Mouse (Mus musculus) right cerebral cortex, postnatal 25 days (tissue): ENCODE data around the gene Ttll6.

Experiments
- DNase-seq: peaks from one replicate; pipeline ENCODE4 v3.0.0; 2022

Ttll6 gene

DNA sequence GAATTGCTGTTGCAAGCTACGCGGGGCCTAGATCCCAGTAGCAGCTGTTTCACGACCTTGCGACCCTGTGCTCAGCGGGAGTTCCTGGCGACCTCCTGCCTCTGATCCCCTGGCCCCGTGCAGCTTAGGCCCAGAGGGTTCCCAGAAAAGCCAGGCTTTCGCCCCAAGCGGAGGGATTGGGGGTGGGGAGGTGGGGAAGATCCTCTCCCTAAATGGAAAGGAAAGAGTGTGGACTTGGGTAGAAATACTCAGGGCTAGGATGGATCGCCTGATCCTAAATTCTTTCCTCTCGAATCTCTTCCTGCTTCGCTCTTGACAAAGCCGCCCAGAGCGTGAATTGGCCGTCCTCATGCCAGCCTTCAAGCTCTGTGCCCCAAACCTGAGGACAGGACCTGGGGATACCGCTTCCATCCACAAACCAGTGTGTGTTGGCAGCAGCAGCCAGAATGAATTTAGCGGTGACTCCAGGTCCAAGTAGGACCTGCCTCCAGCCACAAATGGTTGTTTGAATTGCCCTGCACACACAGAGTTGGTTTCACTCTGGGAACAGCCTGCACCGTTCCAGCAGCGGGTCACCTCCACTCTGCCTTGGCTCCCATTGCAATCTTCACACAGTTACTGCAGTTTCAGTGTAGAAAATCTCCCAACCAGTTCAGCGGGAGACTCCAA, 37.3 kb downstream of the Ttll6 start:
- DNase-seq, result no peak

DNA sequence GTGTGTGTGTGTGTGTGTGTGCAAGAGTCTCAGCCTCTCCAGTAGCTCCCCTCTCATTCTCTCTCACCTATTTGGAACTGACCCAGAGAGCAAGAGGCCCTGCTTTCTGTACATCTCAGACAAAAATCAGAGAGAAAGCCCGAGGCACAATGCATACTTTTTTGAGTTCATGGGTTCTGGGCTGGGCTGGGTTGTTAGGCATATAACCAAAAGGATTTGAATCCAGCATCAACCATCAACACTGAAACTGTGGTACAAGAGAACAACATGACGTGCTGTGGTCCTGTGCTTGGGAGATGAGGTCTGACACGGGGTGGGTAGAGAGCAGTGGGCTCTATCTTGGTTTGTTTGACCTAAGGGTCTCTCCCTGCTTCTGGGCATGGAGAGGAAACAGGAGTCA, 38.0 kb downstream of the Ttll6 start:
- no peak for DNase-seq

DNA sequence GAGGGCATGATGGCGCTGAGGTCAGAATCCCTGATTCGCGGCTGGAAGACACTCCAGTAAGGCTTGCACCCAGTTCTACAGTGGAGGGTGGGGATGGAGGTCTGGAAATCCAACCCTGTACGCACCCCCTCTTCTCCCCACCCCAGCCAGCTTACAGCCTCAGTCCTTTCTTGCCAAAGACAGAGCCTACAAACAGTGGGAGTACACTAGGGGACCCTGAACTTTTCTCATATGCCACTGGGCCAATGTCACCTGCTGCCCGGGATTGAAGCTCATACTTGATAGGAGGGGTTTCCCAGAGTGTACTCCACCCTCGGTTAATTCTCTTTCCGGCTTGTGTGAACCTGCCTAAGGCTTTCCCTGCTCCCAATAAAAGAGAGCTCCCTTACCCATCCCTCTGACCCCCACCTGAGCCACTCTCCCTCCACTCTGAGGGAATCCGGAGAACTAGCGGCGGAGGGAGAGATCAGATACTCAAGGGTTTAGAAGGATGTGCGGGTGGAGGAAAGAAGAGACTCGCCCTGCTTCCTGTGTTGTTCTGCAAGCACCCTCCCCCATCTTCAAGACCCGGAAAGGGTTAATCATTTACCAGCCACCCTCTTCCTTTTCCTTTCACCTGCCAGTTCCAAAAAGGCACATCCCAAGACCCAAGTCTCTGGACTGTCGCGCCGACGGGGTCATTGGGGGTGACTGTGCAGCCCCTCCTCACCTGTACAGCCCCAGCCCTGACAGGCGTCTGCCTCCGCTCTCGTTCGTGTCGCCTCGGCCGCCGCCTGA, 39.1 kb downstream of the Ttll6 start:
- DNase-seq, result no peak

DNA sequence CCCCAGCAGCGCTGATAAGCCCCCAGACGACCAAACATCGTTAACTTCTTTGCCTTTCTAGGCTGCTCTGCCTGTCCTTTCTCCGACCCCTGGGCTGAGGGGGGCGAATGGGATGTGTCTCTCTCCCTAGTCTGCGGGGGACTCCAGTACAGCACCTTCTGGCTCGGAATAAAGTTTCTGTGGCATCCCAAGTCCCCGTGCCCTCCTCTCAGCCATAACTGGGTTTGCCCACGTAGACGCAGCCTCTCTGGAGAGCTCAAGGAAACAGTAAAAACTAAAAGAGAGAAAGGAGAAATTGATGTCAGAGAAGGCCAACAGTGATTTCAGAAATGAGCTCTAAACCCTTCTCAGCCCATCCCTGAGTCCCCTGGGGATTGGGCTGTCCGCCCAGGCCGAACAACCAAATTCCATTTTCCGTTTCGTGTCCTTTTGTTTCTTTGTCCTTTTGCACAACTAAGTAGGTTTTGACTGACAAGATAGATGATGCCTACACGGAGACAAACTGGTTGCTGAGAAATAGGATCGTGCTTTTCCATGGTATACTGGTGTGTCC, 39.8 kb downstream of the Ttll6 start:
- DNase-seq, result no peak

DNA sequence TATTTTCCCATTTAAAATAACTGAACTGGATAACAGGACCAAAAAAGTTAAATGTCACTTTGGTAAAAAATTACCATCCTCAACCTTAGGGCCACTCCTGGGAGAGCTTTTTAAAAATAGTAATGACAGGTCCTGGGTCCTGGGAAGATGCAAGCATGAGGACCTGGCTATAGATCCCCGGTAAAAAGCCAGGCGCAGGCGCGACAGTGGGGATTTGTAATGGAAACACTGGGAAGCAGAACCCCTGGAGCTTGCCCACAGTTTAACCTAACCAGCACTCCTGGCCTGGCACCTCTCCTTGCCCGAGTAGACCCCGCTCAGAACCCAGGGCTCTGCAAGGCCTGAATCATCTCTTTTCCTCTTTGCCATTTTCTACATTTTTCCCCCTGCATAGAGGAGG, 41.3 kb downstream of the Ttll6 start:
- DNase-seq, result no peak

DNA sequence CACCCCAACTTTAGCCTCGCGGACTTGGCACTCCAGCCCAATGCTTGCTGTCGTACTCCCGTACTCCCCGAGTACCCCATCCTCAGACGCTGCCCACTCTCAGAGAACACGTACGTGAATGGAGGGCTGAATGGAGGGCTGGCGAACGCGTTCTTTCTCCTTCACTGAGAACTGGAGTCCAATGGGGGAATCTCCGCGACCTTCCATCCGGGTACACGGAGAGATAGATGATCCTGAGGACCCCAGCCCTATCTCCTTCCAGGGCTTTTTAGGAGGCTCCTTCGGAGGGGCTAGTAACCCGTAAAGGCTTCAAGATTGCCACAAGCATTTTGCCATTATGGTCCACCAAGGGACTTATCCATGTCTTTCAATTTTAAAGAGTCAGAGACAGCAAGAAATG, 41.9 kb downstream of the Ttll6 start:
- no peak for DNase-seq

DNA sequence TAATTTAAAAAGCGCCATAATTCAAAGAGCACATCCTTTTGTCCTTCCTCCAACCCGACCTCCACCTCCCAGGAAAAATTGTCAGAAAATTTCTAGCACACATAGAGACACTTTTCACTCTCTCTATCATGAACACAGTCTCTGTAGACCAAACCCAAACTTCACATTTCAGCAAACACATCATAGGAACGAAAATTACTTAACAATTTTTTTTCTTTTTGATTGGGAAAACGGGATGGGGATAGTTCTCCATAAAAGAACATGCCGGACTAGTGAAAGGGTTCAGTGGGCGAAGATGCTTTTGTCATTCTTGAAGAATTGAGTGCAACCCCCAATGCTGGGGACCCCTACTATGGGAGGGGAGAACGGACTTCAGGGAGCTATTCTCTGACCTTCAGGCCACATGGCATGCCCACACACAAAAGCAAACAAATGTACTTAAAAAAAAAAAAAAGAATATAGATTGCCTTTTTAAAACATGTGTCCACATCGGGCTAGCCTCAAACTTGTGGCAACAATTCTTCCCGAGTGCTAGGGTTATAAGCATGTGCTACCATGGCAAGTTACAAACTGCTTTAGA, 42.5 kb downstream of the Ttll6 start:
- DNase-seq, result no peak

DNA sequence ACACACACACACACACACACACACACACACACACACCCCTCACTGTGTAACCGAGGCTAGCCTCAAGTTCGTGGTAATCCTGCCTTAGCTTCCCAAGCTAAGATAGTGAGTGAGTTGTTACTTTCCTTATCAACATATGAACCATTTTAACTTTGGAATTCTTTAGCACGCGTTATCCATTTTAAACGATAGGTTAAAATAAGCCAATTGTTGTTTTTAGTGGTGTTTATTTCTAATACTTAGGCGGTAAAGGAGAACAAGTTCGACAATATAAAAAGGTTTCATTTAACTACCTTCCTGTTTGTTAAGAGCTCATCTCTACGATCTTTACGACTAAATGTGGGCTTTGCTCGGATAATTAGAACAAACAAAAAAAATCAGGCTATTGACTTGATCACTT, 43.3 kb downstream of the Ttll6 start:
- DNase-seq, result no peak

DNA sequence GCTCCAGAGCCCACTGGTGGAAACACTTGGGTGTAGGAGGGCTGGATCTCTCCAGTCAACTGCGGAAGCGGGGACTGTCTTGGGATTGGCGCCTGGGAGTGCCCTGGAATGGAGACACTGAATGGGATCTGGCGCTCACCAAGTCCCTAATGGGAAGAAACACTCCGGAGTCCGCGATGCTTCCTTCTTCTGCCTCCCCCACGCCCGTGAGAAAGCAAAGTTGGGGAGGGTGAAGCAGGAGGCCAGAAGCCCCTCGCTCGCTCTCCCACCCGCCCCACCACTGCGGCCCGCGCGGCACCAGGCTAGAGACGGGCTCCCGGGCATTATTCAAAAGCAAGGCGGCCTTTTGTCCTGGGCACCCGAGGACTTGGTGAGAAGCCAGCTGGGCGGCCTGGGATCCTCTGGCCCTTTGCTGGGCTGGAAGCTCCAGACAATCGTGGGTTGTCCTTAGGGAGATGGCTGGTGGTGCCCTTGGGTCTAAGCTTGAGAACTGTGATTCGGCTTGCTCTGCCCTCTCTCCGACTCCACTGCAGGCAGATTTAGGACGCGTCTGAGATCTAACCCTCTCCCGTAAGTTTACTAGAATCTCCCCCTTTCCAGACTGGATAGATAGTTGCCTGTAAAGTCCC, 44.1 kb downstream of the Ttll6 start:
- DNase-seq, result no peak

DNA sequence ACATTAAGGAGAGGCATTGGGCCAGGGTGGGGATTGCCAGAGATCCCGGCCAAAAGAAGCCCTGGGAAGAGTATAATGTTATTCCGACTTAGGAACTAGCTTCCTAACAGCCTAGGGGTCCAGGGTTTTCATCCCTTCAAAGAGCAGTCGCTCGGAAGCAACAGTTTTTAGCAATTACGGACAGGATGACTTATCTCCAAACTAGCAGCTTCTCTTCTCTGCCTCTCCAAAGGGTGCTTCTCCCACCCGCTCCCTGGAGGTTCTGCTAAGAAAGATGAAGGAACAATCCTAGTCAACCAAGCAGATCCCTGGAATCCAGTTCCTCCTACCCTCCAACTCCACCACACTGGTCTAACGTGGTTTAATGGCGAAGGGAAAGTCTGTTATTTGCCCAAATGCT, 44.8 kb downstream of the Ttll6 start:
- DNase-seq, result no peak

DNA sequence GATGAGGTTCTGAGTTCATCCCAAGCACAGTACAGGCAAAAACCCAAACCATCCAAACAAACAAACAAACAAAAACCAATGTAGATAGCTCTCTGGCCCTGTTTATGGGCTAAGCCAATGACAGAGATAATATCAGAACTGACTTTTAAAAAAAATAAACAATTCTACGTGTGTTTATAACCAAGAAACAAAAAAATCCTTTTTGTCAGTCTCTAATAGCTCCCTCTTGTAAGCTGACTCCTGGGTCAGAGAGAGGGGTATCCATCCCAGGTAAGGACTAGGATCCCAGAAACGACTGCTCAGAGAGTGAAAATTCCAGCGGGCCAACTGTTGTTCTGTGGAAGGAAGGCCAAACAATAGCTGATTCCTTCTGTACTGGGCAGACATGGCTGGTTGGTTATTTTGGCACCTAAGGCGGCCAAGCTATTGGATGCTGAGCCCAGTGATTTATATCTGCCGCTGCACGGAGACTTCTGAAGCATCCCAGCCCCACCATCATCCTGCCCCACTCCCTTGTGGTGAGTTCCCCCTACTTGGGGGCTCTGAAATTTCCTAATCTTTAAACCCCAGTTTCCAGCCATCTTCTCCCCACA, 45.4 kb downstream of the Ttll6 start:
- no peak for DNase-seq

DNA sequence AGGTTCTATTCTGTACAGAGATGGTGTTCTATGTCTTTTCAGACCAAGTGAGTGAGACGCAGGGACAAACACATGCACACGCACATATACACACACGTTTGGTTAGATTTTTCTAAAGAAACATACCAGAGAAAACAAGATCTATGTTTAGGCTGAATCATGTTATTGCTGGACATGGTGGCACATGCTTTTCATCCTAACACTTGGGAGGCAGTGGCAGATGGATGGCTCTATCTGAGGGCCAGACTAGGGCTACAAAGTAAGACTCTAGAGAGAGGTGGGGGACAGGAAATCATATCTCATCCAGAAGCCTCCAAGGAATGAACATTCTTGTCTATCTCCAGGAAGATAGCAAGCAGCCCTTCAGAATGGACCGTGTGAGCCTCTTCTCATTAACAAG, 47.5 kb downstream of the Ttll6 start:
- DNase-seq, result no peak

DNA sequence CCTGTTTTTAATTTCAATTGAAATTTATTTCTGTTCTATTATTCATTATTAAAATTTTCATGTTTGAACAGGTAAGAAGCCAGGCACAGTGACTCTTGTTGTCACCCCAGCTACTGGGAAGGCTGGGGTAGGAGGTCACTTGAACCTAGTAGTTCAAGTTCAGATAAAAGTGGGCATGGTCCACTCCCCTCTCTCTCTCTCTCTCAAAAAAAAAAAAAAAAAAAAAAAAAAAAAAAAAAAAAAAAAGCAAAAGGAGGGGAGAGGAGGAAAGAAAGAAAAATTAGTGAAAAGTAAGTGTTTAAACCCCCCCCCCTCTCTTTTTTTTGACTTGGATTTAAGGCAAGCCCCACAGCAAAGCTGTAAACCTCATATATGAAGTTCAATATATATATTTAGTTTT, 50.6 kb downstream of the Ttll6 start:
- DNase-seq, result no peak

DNA sequence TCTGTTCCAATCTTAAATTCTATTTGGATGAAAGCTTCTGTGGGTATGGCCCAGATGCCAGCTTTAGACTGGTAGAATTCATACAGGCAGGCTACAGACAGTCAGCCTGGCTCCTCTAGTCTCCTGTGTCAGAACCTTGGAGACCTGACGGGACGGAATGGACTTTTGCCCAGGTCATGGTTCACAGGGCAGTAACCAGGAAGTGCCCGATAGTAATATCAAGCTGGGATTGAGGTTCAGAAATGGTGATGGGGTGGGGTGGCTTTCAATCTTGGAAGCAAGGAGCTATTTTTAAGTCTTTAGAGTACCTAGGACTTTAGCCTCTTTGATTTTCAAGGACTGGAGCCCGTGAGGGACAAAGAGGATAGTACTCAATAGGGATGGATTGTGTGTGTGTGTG, 53.7 kb downstream of the Ttll6 start:
- DNase-seq, result no peak

DNA sequence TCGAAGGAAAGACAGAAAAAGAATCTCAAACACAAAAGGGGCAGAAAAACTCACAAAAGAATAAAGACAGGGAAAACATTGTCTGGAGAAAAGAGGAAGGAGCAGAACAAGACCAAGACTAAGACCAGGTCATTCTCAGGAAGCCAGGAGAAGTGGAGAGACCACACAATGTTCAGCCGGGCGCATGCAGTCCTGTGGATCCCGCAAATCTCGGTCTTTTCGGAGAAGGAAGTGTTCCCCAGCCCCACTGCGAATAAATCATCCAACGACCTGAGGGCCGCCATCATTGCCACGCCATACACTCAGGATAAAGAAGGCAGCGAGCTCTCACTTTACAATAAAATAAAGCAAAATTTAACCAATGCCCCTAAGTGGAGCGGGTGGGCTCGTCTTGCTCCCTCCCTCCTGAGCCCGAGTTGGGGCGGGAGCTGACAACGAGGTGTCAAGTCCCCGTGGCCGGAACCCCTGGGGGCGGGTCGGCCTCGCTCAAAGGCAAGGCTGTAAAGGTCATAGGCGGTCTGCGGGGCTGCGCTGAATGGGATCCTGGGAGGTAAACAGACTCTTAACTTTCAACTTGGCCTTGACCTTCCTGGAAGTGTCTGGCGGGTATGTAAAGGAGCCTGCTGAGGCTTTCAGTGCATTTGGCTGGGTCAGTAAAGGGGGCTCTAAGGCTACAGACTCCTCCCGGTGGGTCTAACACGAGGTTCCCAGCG, 56.4 kb downstream of the Ttll6 start:
- no peak for DNase-seq

DNA sequence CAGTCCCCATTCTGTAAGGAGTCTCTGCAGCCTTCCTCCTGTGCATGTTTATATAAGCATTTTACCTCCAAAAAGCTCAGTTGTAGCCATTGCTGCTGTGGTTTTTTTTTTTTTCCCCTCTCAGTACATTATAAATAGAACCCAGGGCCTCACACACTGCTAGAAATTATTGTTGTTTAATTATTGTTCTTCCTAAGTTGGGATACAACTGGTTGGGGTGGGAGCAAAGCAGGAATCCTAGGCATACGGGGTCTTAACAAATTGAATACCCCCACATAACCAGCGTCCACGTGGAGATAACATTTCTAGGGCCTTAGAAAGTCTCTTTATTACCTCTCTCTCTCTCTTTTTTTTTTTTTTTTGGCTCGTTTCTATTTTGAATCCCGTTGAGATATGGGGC, 57.5 kb downstream of the Ttll6 start:
- no peak for DNase-seq

DNA sequence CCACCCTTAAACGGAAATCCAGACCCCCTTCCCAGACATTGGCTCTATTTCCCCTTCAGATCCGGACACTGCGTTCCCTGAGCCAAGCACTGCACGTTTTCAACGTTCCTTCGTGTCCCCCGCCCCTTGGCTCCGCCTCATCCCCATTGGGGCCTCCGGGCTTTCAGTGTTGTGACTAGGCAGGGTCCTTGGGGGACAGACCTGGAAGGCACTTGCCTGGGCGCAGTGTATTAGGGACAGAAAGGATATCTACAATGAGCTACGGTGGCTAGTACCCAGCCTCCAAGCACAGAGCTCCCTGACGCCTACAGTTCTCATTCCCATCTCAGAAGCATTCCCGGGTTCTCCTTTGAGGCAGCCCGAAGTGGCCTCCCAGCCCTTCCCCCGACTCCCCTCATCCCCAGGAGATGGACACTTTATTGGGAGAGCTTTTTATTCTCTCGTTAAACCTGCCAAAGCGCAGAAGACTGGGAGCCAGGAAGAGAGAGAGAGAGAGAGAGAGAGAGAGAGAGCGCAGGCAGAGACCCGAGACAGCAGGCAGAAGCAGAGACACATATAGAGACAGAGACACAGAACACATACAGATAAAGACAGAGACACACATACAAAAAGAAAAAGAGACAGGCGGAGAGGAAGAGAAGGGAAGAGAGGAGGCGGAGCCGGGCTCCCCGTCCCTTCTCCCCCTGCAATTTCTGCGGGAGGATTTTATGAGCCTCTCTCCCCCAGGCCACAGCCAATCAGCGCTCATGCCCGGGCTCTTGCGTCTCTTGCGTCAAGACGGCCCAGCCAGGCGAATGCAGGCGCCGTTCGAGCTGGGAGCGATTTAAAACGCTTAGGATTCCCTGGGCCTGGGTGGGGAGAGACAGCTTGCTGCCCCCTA, 60.2 kb downstream of the Ttll6 start, which contains the start of gene Hoxb13:
Gene Hoxb13 (plus strand): TSS at position 796 of the 880 bp plus-strand sequence.
- no peak for DNase-seq

DNA sequence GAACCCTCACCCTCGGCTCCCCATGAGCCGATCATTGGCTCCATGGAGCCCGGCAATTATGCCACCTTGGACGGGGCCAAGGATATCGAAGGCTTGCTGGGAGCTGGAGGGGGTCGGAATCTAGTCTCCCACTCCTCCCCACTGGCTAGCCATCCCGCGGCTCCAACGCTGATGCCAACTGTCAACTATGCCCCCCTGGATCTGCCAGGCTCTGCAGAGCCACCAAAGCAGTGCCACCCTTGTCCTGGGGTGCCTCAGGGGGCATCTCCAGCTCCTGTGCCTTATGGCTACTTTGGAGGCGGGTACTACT, 60.8 kb downstream of the Ttll6 start:
- no peak for DNase-seq

DNA sequence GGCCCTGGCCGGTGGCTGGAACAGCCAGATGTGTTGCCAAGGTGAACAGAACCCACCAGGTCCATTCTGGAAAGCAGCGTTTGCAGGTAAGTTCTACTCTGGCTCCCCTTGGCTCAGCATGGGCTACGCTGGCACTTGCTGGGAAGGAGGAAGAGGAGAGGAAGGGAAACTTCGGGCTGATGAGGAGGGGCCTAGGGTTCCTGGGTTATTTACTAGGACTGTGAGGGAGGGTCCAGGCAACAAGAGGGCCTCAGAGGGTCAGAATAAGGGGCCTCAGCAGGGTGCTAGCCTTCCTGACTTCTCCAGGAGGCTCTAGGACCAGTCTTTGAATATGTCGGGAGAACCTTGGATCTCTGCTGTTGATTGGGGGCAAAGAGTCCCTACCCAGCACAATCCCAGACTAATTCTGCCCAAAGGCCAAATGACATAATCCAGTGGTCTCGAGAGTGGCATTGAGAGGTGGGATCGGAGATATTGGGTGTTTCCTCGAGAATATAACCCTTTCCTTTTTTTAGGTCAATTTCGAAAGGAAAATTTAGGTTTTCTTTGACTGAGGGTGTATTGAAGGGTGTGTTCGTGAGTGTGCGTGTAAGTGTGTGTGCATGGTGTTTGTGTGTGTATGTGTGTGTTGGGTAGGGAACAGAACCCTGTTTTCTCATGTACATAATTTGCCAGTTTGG, 61.5 kb downstream of the Ttll6 start:
- DNase-seq, result no peak

DNA sequence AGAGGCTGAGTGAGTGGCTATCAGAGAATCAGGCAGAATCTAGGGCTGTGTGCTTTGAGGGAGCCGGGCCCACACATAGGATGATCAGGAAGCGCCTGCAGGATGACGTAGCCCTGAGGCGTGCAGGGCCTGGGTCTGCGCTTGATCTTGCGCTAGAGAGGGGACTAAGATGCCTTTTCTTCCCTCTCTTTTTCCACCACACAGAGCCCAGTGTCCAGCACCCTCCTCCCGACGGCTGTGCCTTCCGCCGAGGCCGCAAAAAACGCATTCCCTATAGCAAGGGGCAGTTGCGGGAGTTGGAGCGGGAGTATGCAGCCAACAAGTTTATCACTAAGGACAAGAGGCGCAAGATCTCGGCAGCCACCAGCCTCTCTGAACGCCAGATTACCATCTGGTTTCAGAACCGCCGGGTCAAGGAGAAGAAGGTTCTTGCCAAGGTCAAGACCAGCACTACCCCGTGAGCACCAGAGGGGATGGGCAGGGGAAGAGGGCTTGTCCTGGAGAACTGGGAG, 62.2 kb downstream of the Ttll6 start:
- DNase-seq, result no peak

DNA sequence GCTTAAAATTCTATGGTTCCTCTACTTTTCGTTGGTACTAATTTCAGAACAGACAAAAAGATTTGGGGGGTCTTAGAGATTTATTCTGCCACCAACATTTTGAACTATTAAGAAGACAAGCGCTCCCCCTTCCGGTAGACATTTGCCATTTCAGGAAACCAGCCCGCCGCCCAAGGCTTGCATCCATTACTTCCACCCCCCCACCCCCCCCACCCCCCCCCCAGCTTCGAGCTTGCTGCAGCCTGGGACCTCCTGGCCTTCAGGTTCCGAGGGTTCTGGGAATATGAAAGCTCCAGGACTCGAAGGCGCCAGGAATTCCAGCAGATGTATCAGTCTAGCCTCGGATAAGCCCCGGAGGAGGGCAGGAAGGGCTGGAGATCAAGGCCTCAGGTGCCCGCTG, 65.1 kb downstream of the Ttll6 start:
- DNase-seq, result no peak
